Mouse (Mus musculus) hindbrain, embryonic 11.5 days (tissue): Measurements from ENCODE around the gene Rps25. TPM values are rescaled to one million over a fixed set of nuclear protein-coding genes. Genes with fewer than 3 reads are reported as not detected.

Experiments
- ATAC-seq: fragments of 200-750 bp; cut with Nextera tagmentation; 2 replicates; pipeline ENCODE4 v1.8.0; 2017; ENCODE audit warnings: mild to moderate bottlenecking, moderate TSS enrichment, moderate library complexity; ENCODE audit not compliant: low FRiP score
- DNase-seq: peaks from one replicate; pipeline ENCODE4 v3.0.0-alpha.2; 2015; ENCODE audit warnings: low spot score
- H3K27ac ChIP-seq: fragments of 300-500 bp; sonication (generic); 2 replicates; pipeline ENCODE4 v1.5.1; 2014; ENCODE audit warnings: mild to moderate bottlenecking, low read depth, low read length
- H3K27me3 ChIP-seq: fragments of 300-500 bp; sonication (generic); 2 replicates; pipeline ENCODE4 v1.6.1; 2014; ENCODE audit warnings: mild to moderate bottlenecking, low read length, moderate library complexity, mixed read lengths; ENCODE audit not compliant: control insufficient read depth, insufficient read depth
- H3K36me3 ChIP-seq: fragments of 300-500 bp; sonication (generic); 2 replicates; pipeline ENCODE4 v1.6.1; 2014; ENCODE audit warnings: mild to moderate bottlenecking, low read length, moderate library complexity, mixed read lengths; ENCODE audit not compliant: control insufficient read depth, insufficient read depth
- H3K4me1 ChIP-seq: fragments of 300-500 bp; sonication (generic); replicated peaks from 2 replicates; pipeline ENCODE4 v1.6.1; 2014; ENCODE audit warnings: low read length, mixed read lengths; ENCODE audit not compliant: control insufficient read depth, insufficient read depth
- H3K4me2 ChIP-seq: fragments of 300-500 bp; sonication (generic); replicated peaks from 2 replicates; pipeline ENCODE4 v1.6.1; 2014; ENCODE audit warnings: mild to moderate bottlenecking, low read depth, low read length
- H3K4me3 ChIP-seq: fragments of 300-500 bp; sonication (generic); 2 replicates; pipeline ENCODE4 v1.5.1; 2014; ENCODE audit warnings: low read depth, low read length
- H3K9ac ChIP-seq: fragments of 300-500 bp; sonication (generic); 2 replicates; pipeline ENCODE4 v1.6.1; 2014; ENCODE audit warnings: low read depth, low read length
- H3K9me3 ChIP-seq: fragments of 300-500 bp; sonication (generic); 2 replicates; pipeline ENCODE4 v1.6.1; 2016; ENCODE audit warnings: low read length; ENCODE audit not compliant: control insufficient read depth
- whole genome bisulfite sequencing: fragments of 180-500 bp; shearing (Covaris S2); extraction: QIAGEN DNeasy Blood & Tissue Kit; methylation state at CpG from one replicate; pipeline ENCODE4 v1.1.7; 2014; 5-methylcytosine and 5-hydroxymethylcytosine counted together
- polyA plus RNA-seq: library from polyadenylated mRNA; unstranded; fragments of >200 nt; fragmentation: Nextera tagmentation; extraction: Ambion mirVana; gene quantifications from 2 replicates; pipeline ENCODE4 v1.2.1, GENCODE M21; 2014

Rps25 gene
- polyA plus RNA-seq, 1 experiment from 2014 or later: 1,535 TPM

- Histone ChIP-seq H3K4me3 (peak overlapping the region; percentile 93), H3K27ac (no peak overlapping the region), H3K4me1 (peaks cover 8% of the 10 kb centered on the region; the same call in 1 of the 2 replicates), H3K27me3 (no peaks in the 10 kb centered on the region), H3K4me2 (peak overlapping the region; percentile 47), H3K9ac (no peak overlapping the region; the same call in 1 of the 2 replicates), H3K9me3 (no peaks in the 10 kb centered on the region), H3K36me3 (peaks cover 16% of the 10 kb centered on the region)
- no peak for ATAC-seq
- 92% methylated on average over 5 of the region's 5 CpGs for WGBS
- DNase-seq: no peak
Observed at GRCm38 (mm10) chr9:44378153-44378730, 28.7 kb upstream of the Rps25 start.

- peaks cover 19% of the 10 kb centered on the region for H3K36me3 ChIP-seq
- no peaks in the 10 kb centered on the region for H3K9me3 ChIP-seq
- peaks cover 8% of the 10 kb centered on the region; the same call in 1 of the 2 replicates for H3K4me1 ChIP-seq
- peak within 1 kb of the TSS; percentile 75 for H3K27ac ChIP-seq
- H3K27me3 ChIP-seq: no peaks in the 10 kb centered on the region
- under 1% methylated on average over 79 of the region's 83 CpGs for WGBS
- peak within 1 kb of the TSS; percentile 96 for H3K9ac ChIP-seq
- peak; percentile 97 for ATAC-seq
- DNase-seq: peak; percentile 99
- H3K4me3 ChIP-seq: peak within 1 kb of the TSS; percentile 93
- peak within 1 kb of the TSS; percentile 67 for H3K4me2 ChIP-seq
Observed at GRCm38 (mm10) chr9:44379054-44379834, 27.7 kb upstream of the Rps25 start, which contains the start of gene Hyou1. Gene Hyou1, plus strand, starts transcription at chr9:44379490.

- DNase-seq (no peak), ATAC-seq (peak; percentile 51)
- Histone ChIP-seq H3K27me3 (no peaks in the 10 kb centered on the region), H3K9me3 (no peaks in the 10 kb centered on the region), H3K4me1 (peaks cover 8% of the 10 kb centered on the region; the same call in 1 of the 2 replicates), H3K4me3 (peak overlapping the region; percentile 93), H3K4me2 (peak overlapping the region; percentile 67), H3K9ac (peak overlapping the region; percentile 96), H3K36me3 (peaks cover 24% of the 10 kb centered on the region), H3K27ac (peak overlapping the region; percentile 58)
- WGBS: 12% methylated on average over 15 of the region's 15 CpGs
Observed at GRCm38 (mm10) chr9:44379862-44380261, 27.1 kb upstream of the Rps25 start.

- peaks cover 44% of the 10 kb centered on the region for H3K36me3 ChIP-seq
- H3K27me3 ChIP-seq: no peaks in the 10 kb centered on the region
- H3K4me1 ChIP-seq: peaks cover 8% of the 10 kb centered on the region; the same call in 1 of the 2 replicates
- H3K9me3 ChIP-seq: no peaks in the 10 kb centered on the region
- ATAC-seq (no peak), DNase-seq (no peak)
- H3K4me3 ChIP-seq: no peak overlapping the region
- H3K4me2 ChIP-seq: no peak overlapping the region
- H3K9ac ChIP-seq: no peak overlapping the region
- 93% methylated on average over 13 of the region's 13 CpGs for WGBS
- H3K27ac ChIP-seq: no peak overlapping the region
Observed at GRCm38 (mm10) chr9:44384596-44384995, 22.3 kb upstream of the Rps25 start.

GRCm38 (mm10) chr9:44387221-44387620 lies 19.7 kb upstream of the Rps25 start:
- H3K27me3 ChIP-seq: no peaks in the 10 kb centered on the region
- no peak for ATAC-seq
- WGBS: 89% methylated on average over 3 of the region's 3 CpGs

GRCm38 (mm10) chr9:44389273-44389672 lies 17.7 kb upstream of the Rps25 start:
- no peaks in the 10 kb centered on the region for H3K9me3 ChIP-seq

More at GRCm38 (mm10) chr9:44387221-44387620, 19.7 kb upstream of the Rps25 start:
- Histone ChIP-seq H3K4me3 (no peak overlapping the region), H3K4me2 (no peak overlapping the region), H3K9me3 (no peaks in the 10 kb centered on the region), H3K9ac (no peak overlapping the region), H3K36me3 (peaks cover 39% of the 10 kb centered on the region), H3K27ac (no peak overlapping the region), H3K4me1 (no peaks in the 10 kb centered on the region)
- no peak for DNase-seq

GRCm38 (mm10) chr9:44391466-44391865 lies 15.5 kb upstream of the Rps25 start:
- 47% methylated on average over 4 of the region's 4 CpGs for WGBS
- no peak overlapping the region for H3K4me2 ChIP-seq
- no peaks in the 10 kb centered on the region for H3K9me3 ChIP-seq
- 0 out of 2 replicates have a peak, but pooled peaks have one; percentile 47 for ATAC-seq
- H3K4me3 ChIP-seq: no peak overlapping the region
- H3K36me3 ChIP-seq: peaks cover 18% of the 10 kb centered on the region
- peak; percentile 84 for DNase-seq
- no peaks in the 10 kb centered on the region for H3K27me3 ChIP-seq
- H3K9ac ChIP-seq: no peak overlapping the region
- H3K4me1 ChIP-seq: no peaks in the 10 kb centered on the region
- H3K27ac ChIP-seq: no peak overlapping the region

More at GRCm38 (mm10) chr9:44389273-44389672, 17.7 kb upstream of the Rps25 start:
- Histone ChIP-seq H3K4me1 (no peaks in the 10 kb centered on the region), H3K4me3 (no peak overlapping the region), H3K4me2 (no peak overlapping the region), H3K27me3 (no peaks in the 10 kb centered on the region), H3K9ac (no peak overlapping the region), H3K27ac (no peak overlapping the region), H3K36me3 (peaks cover 27% of the 10 kb centered on the region)
- ATAC-seq (no peak), DNase-seq (peak; percentile 68)
- 61% methylated on average over 8 of the region's 8 CpGs for WGBS

GRCm38 (mm10) chr9:44396684-44397411 lies 10.1 kb upstream of the Rps25 start, which contains the start of gene Slc37a4:
Gene Slc37a4, plus strand, starts transcription at chr9:44396852.
- Histone ChIP-seq H3K27me3 (no peaks in the 10 kb centered on the region), H3K4me3 (peak within 1 kb of the TSS; percentile 79), H3K4me1 (peaks cover 3% of the 10 kb centered on the region; the same call in 1 of the 2 replicates), H3K9ac (peak within 1 kb of the TSS; percentile 80), H3K36me3 (no peaks in the 10 kb centered on the region), H3K9me3 (no peaks in the 10 kb centered on the region), H3K27ac (peak within 1 kb of the TSS; percentile 77), H3K4me2 (peak within 1 kb of the TSS; percentile 95)
- ATAC-seq (peak; percentile 99), DNase-seq (peak; percentile 86)
- under 1% methylated on average over 43 of the region's 43 CpGs for WGBS
